In genomic region chr15:8443168-8443925, GRCm38 (mm10) we compare ENCODE assay signal across 8 mouse cellular contexts. TPM values are rescaled to one million over a fixed set of nuclear protein-coding genes. Genes with fewer than 3 reads are reported as not detected.
DNase-seq lines count a peak whose midpoint lies in the region; ATAC-seq and TF ChIP-seq lines count a peak whose summit lies in the region.

No protein-coding gene starts in this region.

- no peak for TF ChIP-seq POLR2A in MEL (IDR thresholded peaks at IDR 0.05; ENCODE audit: control insufficient read depth in 1 of 2, insufficient read depth in 1 of 2, low read depth in 1 of 2, low read length in 2 of 2, poor library complexity in 1 of 2)

- peak; percentile 34 to 40; a peak in 2 of 4 replicates for TF ChIP-seq EP300 in MEL (IDR thresholded peaks at IDR 0.05; ENCODE audit: low read depth in 1 of 2, low read length in 2 of 2)

- H3K27me3 ChIP-seq in MEL (ENCODE audit: control insufficient read depth in 1 of 2, insufficient read depth in 2 of 2, low read length in 2 of 2), result no peaks in the 10 kb centered on the region
- H3K27me3 ChIP-seq in forebrain, embryonic 15.5 days, result no peaks in the 10 kb centered on the region
- no peaks in the 10 kb centered on the region for H3K27me3 ChIP-seq in lung, embryonic 16.5 days (ENCODE audit: control insufficient read depth, insufficient read depth, low read depth, low read length)

- H3K36me3 ChIP-seq in MEL (ENCODE audit: control insufficient read depth in 1 of 2, insufficient read depth in 2 of 2, low read length in 2 of 2), result peaks cover 0 to 14% of the 10 kb centered on the region in 2 experiments; a peak in 3 of 4 replicates
- no peaks in the 10 kb centered on the region for H3K36me3 ChIP-seq in forebrain, embryonic 15.5 days
- H3K36me3 ChIP-seq in lung, embryonic 16.5 days (ENCODE audit: control insufficient read depth, insufficient read depth, low read length), result no peaks in the 10 kb centered on the region

- TF ChIP-seq CTCF in MEL (IDR thresholded peaks at IDR 0.05 in 2 of 3, conservative IDR thresholded peaks at IDR 0.05 in 1 of 3; ENCODE audit: control insufficient read depth in 1 of 3, insufficient read depth in 1 of 3, low read depth in 2 of 3, low read length in 3 of 3, poor library complexity in 1 of 3, severe bottlenecking in 1 of 3), result no peak

- H3K79me2 ChIP-seq in MEL (ENCODE audit: control insufficient read depth, insufficient read depth, low read length, poor library complexity), result peaks cover 55% of the 10 kb centered on the region

- intact Hi-C loops in heart, postnatal 25 days (cut with DNase I), result loop anchor here (5.0 to 10.0 kb wide), 2 partner anchors 41 to 339 kb away; partner anchors contain the start of gene Nup155

- peak; percentile 85 for DNase-seq in MEL (ENCODE audit: low read depth, low spot score)
- DNase-seq in heart, postnatal 25 days (ENCODE audit: low spot score), result peak; percentile 40
- peak; percentile 55 to 69 for DNase-seq in layer of hippocampus, adult 18-20 months (ENCODE audit: low spot score in 2 of 2)
- peak; percentile 51 for DNase-seq in ovary, postnatal 14 days (ENCODE audit: low spot score)
- DNase-seq in thymus, postnatal 10 days (ENCODE audit: low spot score in 2 of 2), result peak; percentile 46 to 57

- H3K4me2 ChIP-seq in forebrain, embryonic 15.5 days (replicated peaks), result peak overlapping the region; percentile 73
- H3K4me2 ChIP-seq in lung, embryonic 16.5 days (ENCODE audit: low read depth, low read length), result peak overlapping the region; percentile 75

- H3K4me1 ChIP-seq in MEL (ENCODE audit: control insufficient read depth in 1 of 2, insufficient read depth in 2 of 2, low read length in 2 of 2), result peaks cover 6 to 28% of the 10 kb centered on the region in 2 experiments
- peaks cover 38% of the 10 kb centered on the region for H3K4me1 ChIP-seq in forebrain, embryonic 15.5 days
- peaks cover 9% of the 10 kb centered on the region for H3K4me1 ChIP-seq in lung, embryonic 16.5 days (replicated peaks; ENCODE audit: control insufficient read depth, insufficient read depth, low read length)

- under 1% methylated on average over 40 of the region's 40 CpGs for WGBS in forebrain, embryonic 15.5 days
- under 1% methylated on average over 35 of the region's 40 CpGs for WGBS in lung, embryonic 16.5 days

- TF ChIP-seq RAD21 in MEL (IDR thresholded peaks at IDR 0.05; ENCODE audit: low read depth, low read length), result no peak

- peak overlapping the region; percentile 91 for H3K27ac ChIP-seq in MEL (ENCODE audit: control insufficient read depth, low read depth, low read length)
- peak overlapping the region; percentile 98 for H3K27ac ChIP-seq in forebrain, embryonic 15.5 days (replicated peaks)
- H3K27ac ChIP-seq in lung, embryonic 16.5 days (ENCODE audit: low read length), result peak overlapping the region; percentile 100

- peak overlapping the region; percentile 86 to 90 for H3K4me3 ChIP-seq in MEL (ENCODE audit: control insufficient read depth in 1 of 2, insufficient read depth in 1 of 2, low read depth in 2 of 2, low read length in 2 of 2)
- H3K4me3 ChIP-seq in forebrain, embryonic 15.5 days, result peak overlapping the region; percentile 87
- H3K4me3 ChIP-seq in lung, embryonic 16.5 days (ENCODE audit: low read length), result peak overlapping the region; percentile 96

- no peaks in the 10 kb centered on the region for H3K9me3 ChIP-seq in MEL (replicated peaks; ENCODE audit: insufficient read depth, low read length)
- no peaks in the 10 kb centered on the region for H3K9me3 ChIP-seq in forebrain, embryonic 15.5 days
- H3K9me3 ChIP-seq in lung, embryonic 16.5 days (ENCODE audit: control insufficient read depth, low read length), result no peaks in the 10 kb centered on the region

- ATAC-seq in cerebellum, adult (ENCODE audit: insufficient number of reproducible peaks, low FRiP score, low TSS enrichment), result peak; percentile 28
- peak; percentile 59 for ATAC-seq in forebrain, embryonic 15.5 days (replicated peaks)
- ATAC-seq in lung, embryonic 16.5 days (ENCODE audit: low read depth), result peak; percentile 54

- peak overlapping the region; percentile 99 for H3K9ac ChIP-seq in MEL (ENCODE audit: control insufficient read depth, low read depth, low read length, poor library complexity, severe bottlenecking)
- peak overlapping the region; percentile 93 for H3K9ac ChIP-seq in forebrain, embryonic 15.5 days (replicated peaks)
- peak overlapping the region; percentile 99 for H3K9ac ChIP-seq in lung, embryonic 16.5 days (ENCODE audit: low read length)

TF ChIP-seq in MEL, 35 proteins besides CTCF, POLR2A, EP300 and RAD21:
- TF ChIP-seq TCF12 (IDR thresholded peaks at IDR 0.05; ENCODE audit: low read depth, low read length), result peak; percentile 37
- peak; percentile 65; the same call in 1 of the 2 replicates for TF ChIP-seq TBP (IDR thresholded peaks at IDR 0.05; ENCODE audit: low read depth, low read length)
- TF ChIP-seq CHD1 (IDR thresholded peaks at IDR 0.05; ENCODE audit: low read depth, low read length), result peak; percentile 90
- TF ChIP-seq MEF2A (IDR thresholded peaks at IDR 0.05; ENCODE audit: extremely low read depth, insufficient replicate concordance, low read depth, low read length, poor library complexity, severe bottlenecking), result no peak
- TF ChIP-seq TAL1 (IDR thresholded peaks at IDR 0.05; ENCODE audit: low read length), result no peak
- peak; percentile 51; the same call in 1 of the 2 replicates for TF ChIP-seq MAX (IDR thresholded peaks at IDR 0.05; ENCODE audit: low read length)
- TF ChIP-seq POLR2AphosphoS5 (IDR thresholded peaks at IDR 0.05; ENCODE audit: borderline replicate concordance, low read depth, low read length), result no peak
- peak; percentile 47; the same call in 1 of the 2 replicates for TF ChIP-seq MYC (IDR thresholded peaks at IDR 0.05; ENCODE audit: low read depth, low read length)
- TF ChIP-seq UBTF (IDR thresholded peaks at IDR 0.05; ENCODE audit: borderline replicate concordance, insufficient read depth, low read depth, low read length), result peak; percentile 100
- TF ChIP-seq USF2 (IDR thresholded peaks at IDR 0.05; ENCODE audit: borderline replicate concordance in 1 of 2, insufficient read depth in 1 of 2, low read depth in 1 of 2, low read length in 2 of 2), result no peak
- TF ChIP-seq HCFC1 (IDR thresholded peaks at IDR 0.05; ENCODE audit: low read depth, low read length), result peak; percentile 68
- no peak for TF ChIP-seq POLR2AphosphoS2 (IDR thresholded peaks at IDR 0.05; ENCODE audit: low read length)
- TF ChIP-seq MYB (IDR thresholded peaks at IDR 0.05; ENCODE audit: low read depth, low read length), result no peak
- peak; percentile 48; the same call in 1 of the 2 replicates for TF ChIP-seq ETS1 (IDR thresholded peaks at IDR 0.05; ENCODE audit: low read depth, low read length)
- peak; percentile 90 for TF ChIP-seq MXI1 (IDR thresholded peaks at IDR 0.05; ENCODE audit: low read depth, low read length)
- TF ChIP-seq NRF1 (IDR thresholded peaks at IDR 0.05; ENCODE audit: insufficient read depth, low read depth, low read length, poor library complexity, severe bottlenecking), result no peak
- no peak for TF ChIP-seq CHD2 (IDR thresholded peaks at IDR 0.05; ENCODE audit: low read length)
- peak; percentile 62; the same call in 1 of the 2 replicates for TF ChIP-seq MAZ (IDR thresholded peaks at IDR 0.05; ENCODE audit: low read depth, low read length)
- 0 out of 2 replicates have a peak, but pooled peaks have one; percentile 4 for TF ChIP-seq ZNF384 (IDR thresholded peaks at IDR 0.05; ENCODE audit: low read depth, low read length)
- TF ChIP-seq JUND (IDR thresholded peaks at IDR 0.05; ENCODE audit: low read depth, low read length), result no peak
- TF ChIP-seq GATA1 (IDR thresholded peaks at IDR 0.05; ENCODE audit: low read depth, low read length), result no peak
- peak; percentile 94 for TF ChIP-seq SIN3A (IDR thresholded peaks at IDR 0.05; ENCODE audit: low read length)
- no peak; the same call in 1 of the 2 replicates for TF ChIP-seq KAT2A (conservative IDR thresholded peaks at IDR 0.05; ENCODE audit: low read depth, low read length)
- peak; percentile 5; the same call in 1 of the 2 replicates for TF ChIP-seq USF1 (IDR thresholded peaks at IDR 0.05; ENCODE audit: low read depth, low read length)
- TF ChIP-seq NELFE (IDR thresholded peaks at IDR 0.05; ENCODE audit: low read depth, low read length), result peak; percentile 14; the same call in 1 of the 2 replicates
- no peak for TF ChIP-seq ZC3H11A (IDR thresholded peaks at IDR 0.05; ENCODE audit: low read depth, low read length)
- peak; percentile 39; the same call in 1 of the 2 replicates for TF ChIP-seq ZMIZ1 (IDR thresholded peaks at IDR 0.05; ENCODE audit: low read depth, low read length)
- peak; percentile 18; the same call in 1 of the 2 replicates for TF ChIP-seq ELF1 (IDR thresholded peaks at IDR 0.05; ENCODE audit: low read depth, low read length)

RNA-seq across cellular contexts. Expression of gene Nipbl, which starts 0.9 kb away (rescaled TPM):
- 21.8 and 26.4 TPM in 2 replicates for total RNA-seq in MEL (2012; rRNA removed)
- polyA plus RNA-seq in MEL (2012; ENCODE audit: insufficient read depth in 1 of 2, insufficient read length in 2 of 2, low read depth in 1 of 2, low replicate concordance in 2 of 2, missing spikeins in 1 of 2), result 10 to 100 TPM; 35.6 to 66.3 TPM
- polyA plus RNA-seq in forebrain, embryonic 15.5 days (2015; fragmentation: Nextera tagmentation; extraction: Ambion mirVana), result 20.5 and 21.4 TPM in 2 replicates
- 10 to 100 TPM; 27.6 to 29.8 TPM for total RNA-seq in heart, postnatal 25 days (2021)
- total RNA-seq in layer of hippocampus, adult 18-20 months (2021), result 10 to 100 TPM; 32.6 to 32.9 TPM
- polyA plus RNA-seq in lung, embryonic 16.5 days (2015; fragmentation: Nextera tagmentation; extraction: Ambion mirVana), result 16.2 and 17.8 TPM in 2 replicates

Comparison
In these comparisons a context has a peak if more than half of its experiments do, and no peak if none do; other contexts are left out.
1. Peak in every context shown above with its lines: DNase-seq, ATAC-seq, H3K4me3 ChIP-seq and H3K27ac ChIP-seq.